Mouse (Mus musculus) brain, embryonic 14.5 days (tissue): Measurements from ENCODE around the gene Stat3. TPM values are rescaled to one million over a fixed set of nuclear protein-coding genes. Genes with fewer than 3 reads are reported as not detected.
A peak's percentile ranks its signal among the peaks of the same experiment; 100 is the strongest.

Experiments used
- DNase-seq: peaks from one replicate; pipeline ENCODE4 v3.0.0-alpha.2; 2011; ENCODE audit warnings: low read depth
- CTCF ChIP-seq: fragments of 200-500 bp; IDR thresholded peaks from 2 replicates; pipeline ENCODE4 v1.5.1; 2012; ENCODE audit warnings: inconsistent platforms, mild to moderate bottlenecking, moderate library complexity, borderline replicate concordance; ENCODE audit not compliant: insufficient read depth, insufficient read length; ENCODE audit errors: extremely low read depth
- POLR2A ChIP-seq: fragments of 200-500 bp; IDR thresholded peaks from 2 replicates; pipeline ENCODE4 v1.6.1; 2012; ENCODE audit warnings: mild to moderate bottlenecking, inconsistent platforms, borderline replicate concordance; ENCODE audit not compliant: poor library complexity, insufficient read depth, insufficient read length, severe bottlenecking; ENCODE audit errors: extremely low read depth
- polyA plus RNA-seq: library from polyadenylated mRNA; depleted of rRNA; stranded (reverse); fragments of >200 nt; gene quantifications from 2 replicates; pipeline ENCODE4 v1.2.3, GENCODE M21; 2012

Gene Stat3
- polyA plus RNA-seq, 1 experiment, result 36.9 TPM

DNA sequence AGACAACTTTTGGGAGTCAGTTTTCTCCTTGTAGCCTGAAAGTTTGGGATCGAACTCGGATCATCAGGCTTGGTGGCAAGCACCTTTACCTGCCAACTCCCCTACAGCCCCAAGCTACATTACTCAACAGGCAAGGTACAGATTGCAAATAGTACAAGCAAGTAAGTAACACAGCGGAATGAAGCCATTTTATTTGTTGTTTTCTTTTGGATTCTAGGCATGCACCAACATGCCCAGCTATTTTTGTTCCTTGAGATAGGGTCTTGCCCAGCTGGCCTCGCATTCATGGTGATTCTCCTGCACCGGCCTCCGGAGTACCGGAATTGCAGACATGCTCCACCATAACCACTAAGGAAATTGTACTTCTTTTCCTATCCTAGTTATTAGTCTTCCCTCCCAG is 33.9 kb upstream of the Stat3 start:
- DNase-seq, result no peak
- TF ChIP-seq CTCF (no peak), POLR2A (no peak)

- DNase-seq, result no peak
- no peak for TF ChIP-seq POLR2A
- TF ChIP-seq CTCF, result no peak
Measured at GRCm38 (mm10) chr11:100971455-100971854, 32.1 kb upstream of the Stat3 start.

DNA sequence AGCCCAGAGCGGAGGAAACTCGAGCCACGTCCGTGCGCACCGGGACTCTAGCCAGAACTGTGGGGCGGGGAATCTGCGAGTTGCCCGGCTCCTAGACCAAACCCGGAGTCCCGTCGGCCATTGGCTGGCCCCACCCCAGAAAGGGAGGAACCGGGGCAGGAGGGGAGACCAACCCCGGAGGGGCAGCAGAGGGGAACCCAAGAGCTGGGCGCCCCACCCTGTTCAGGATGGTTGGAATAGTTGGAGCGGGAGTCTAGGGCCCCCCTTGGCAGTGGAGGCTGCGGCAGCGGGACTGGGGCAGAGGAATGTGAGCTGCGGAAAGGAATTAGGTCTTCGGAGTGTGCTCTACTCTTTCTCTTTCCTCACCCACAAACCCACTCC is 31.2 kb upstream of the Stat3 start, which contains the start of gene Cavin1:
TSS of gene Cavin1 (minus strand) at position 331 of the 381 bp plus-strand sequence.
- TF ChIP-seq POLR2A, result no peak
- DNase-seq, result peak; percentile 65

GRCm38 (mm10) chr11:100969744-100970556 is 30.6 kb upstream of the Stat3 start:
- no peak for TF ChIP-seq POLR2A
- no peak for TF ChIP-seq CTCF
- no peak for DNase-seq

GRCm38 (mm10) chr11:100969189-100969743 is 29.9 kb upstream of the Stat3 start:
- DNase-seq, result no peak
- no peak for TF ChIP-seq CTCF
- no peak for TF ChIP-seq POLR2A

DNA sequence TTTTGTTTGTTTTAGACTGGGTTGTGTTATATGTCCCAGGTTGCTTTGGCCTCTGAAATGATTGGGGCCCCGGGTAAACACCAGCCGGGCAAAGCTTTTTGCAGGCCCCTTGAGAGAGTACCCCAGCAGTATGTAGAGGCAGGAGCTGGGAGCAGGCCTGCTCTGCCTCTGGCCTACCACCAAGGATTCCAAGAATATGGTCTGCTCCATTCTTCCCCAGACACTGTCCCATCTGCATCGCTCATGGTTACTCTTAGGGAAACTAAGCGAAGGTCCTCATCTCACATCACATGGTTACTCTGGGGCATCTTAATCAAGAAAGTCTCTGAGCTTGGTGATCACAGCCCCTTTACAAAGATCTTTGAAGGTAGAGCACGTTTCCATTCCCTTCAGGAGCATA is 29.2 kb upstream of the Stat3 start:
- DNase-seq, result no peak
- TF ChIP-seq CTCF (no peak), POLR2A (no peak)

DNA sequence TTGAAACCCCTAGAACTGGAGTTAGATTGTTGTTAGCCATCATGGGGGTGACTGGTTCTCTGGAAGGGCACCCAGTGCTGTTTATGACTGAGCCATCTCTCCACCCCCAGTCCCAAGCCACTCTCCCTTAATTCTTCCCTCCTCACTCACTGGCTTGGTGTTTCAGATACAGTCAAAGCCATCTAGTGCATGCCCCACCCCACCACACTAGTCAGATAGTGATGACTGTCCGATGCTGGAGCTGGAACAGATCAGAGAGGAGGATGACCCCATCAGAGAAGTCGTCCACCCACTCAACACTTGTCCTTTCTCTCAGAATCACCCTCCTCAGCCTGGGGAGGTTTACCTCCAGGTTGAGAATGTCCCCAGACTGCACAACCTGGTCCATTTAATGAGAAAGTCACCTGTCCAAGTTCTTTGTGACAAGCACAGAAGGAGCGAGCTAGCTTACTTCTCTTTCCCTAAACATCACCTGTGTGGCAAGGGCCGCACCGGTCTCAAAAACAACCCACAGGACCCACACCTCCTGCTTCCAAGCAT is 28.6 kb upstream of the Stat3 start:
- no peak for TF ChIP-seq POLR2A
- no peak for TF ChIP-seq CTCF
- DNase-seq, result no peak

DNA sequence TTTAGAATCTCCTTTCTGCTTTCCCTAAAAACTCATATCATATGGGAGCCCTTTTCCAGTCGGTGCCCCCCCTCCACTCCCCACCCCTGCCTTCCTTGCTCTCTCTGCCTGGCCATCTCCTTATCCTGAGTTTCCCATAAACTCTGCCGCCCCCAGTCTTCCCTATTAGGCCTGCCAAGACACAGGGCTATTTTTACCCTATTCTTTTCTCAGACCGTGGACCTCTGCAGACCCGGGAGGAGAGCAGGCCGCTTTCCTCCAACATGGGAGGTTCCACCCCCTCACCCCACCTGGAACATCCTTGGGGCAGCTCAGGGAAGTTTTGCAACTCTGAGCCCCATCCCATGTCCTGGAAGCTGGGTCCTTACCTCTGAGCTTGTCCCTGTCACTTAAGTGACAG is 28.0 kb upstream of the Stat3 start:
- no peak for TF ChIP-seq CTCF
- TF ChIP-seq POLR2A, result no peak

DNA sequence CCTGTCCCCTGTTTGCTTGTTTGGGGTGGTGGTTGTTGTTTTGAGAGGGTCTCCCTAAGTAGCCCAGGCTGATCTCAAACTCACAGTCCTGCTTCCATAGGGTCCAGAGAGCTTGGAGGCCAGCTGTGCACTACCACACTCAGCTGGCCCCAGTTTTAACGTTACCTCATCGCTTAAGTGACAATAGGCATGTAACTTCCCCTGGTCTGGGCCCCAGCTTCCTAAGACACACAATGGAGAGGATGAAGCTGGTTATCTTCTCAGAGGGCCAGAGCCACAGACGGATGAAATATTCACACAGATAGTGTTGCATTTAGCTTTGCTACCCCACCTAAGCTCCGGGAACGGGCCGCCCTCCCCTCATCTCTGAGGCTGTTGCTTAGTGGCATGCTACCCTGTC is 26.4 kb upstream of the Stat3 start:
- TF ChIP-seq POLR2A, result no peak
- TF ChIP-seq CTCF, result no peak
- DNase-seq, result no peak

More for the DNA sequence above, 28.0 kb upstream of the Stat3 start:
- DNase-seq, result no peak

DNA sequence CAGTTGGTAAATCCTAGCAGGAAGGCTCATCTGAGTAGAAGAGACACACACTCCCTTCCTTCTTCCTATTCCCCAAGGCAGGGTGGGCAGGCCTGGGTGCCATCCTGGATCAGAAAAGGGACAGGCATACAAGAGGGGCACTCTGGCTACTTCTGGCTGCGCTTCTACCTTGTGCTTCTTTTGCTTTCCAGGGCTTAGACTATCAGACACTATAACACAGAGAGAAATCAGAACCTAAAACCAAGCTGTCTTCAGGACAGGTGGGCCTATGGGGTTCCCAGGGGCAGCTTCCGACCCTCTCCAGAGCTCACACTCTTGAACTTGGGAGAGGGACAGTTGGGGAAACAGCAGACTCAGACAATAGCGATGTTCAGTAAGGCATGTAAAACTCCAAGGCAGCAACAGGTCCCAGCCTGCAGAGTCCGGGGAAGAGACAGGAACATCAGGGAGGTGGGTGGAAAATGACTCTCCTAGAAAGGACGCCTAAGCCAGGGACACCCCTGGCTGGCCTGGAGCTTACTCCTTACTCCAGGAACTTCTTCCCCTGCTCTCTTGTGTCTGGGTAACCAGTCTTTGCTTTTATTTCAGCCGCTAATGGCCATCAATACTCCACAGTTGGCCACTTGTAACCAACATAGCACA is 25.7 kb upstream of the Stat3 start:
- TF ChIP-seq CTCF (no peak), POLR2A (no peak)

GRCm38 (mm10) chr11:100964180-100964579 is 24.8 kb upstream of the Stat3 start:
- TF ChIP-seq POLR2A (no peak), CTCF (no peak)
- DNase-seq, result no peak

More for the DNA sequence above, 25.7 kb upstream of the Stat3 start:
- DNase-seq, result no peak
